Mouse (Mus musculus): Measurements from ENCODE around the gene Prps1.
"Not testable (repeated sequence)": the region's sequence is repeated elsewhere in the genome, so short reads cannot be mapped to it uniquely, and the experiment has no call there.

Prps1 gene

DNA sequence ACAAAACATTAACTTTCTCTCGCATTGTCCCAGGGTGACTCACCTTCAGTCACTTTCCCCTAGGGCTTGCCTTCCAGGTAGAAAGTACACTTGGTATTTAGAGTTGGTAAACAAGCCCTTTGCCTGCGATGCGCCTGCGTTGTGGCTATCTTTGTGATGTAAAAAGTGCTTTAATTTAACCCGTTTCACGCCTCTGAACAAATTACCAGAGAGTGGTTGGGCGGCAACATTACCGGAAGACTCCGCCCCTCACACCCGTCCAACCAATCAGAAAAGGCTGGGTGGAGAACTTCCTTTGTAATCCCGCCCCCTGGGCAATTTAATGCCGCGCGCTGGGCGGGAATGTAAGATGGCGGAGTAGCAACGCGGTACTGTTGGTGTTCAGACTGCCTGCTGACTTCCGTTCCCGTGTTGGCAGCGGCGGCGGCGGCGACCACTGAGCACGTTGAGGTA is at the start of gene Prps1:
TSS of gene Prps1 (plus strand) at position 335 of the 453 bp plus-strand sequence.
- DNase-seq = peak; percentile 89

DNA sequence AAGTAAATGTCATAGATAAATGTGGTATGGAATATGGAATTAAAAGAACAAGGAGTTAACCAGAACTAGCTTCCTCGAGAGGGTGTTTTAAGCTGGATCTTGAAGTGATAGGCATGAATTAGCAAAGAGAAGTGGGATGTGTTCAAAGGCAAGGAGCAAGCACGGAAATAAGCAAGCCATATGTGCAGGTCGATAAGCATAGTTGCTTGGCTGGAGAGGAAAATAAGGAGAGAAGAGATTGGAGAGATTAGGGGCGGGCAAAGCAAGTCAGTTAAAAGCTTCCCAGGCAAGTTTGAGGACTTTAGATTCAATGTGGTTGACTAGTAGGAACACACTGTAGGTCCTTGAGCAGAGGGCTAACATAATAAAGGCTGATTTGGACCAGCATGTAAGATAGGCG is 48.8 kb upstream of the Prps1 start:
- no peak for DNase-seq

DNA sequence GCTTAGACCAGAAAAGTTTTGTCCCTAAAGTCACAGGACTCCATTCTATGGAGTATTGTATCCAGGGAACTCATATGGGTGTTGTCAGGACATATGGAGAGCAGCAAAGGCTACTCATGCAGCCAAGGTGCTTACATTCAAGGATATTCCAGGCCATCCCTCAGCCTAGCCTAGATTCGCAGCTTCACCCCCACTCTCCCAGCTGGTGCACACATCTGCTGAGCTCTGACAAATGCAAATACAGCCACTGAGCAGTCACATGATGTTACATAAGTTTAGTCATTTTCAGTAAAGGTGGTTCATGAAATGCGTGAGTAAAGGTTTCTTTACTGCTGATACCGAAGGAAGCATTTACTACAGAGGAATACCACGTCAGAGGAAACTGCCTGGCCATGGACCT is 37.9 kb upstream of the Prps1 start:
- no peak for DNase-seq

DNA sequence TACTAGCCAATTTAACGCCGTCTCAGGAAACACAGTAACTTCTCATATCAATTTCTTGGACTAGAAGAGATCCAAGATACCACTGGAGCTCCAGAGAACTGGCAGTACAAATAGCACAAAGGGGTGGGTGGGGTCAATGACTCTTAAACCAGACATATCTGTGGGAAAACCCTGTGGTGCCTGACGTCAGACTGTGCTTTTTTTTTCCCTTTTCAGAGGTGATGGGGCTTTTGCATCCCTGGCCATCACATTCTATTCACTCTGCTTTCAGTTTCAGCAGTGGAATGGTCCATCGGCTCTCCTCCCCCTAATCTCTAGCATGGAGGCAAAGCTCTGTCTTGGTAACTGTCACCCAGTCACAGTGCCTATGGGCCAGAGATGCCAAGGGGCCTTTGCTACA is 29.3 kb upstream of the Prps1 start:
- DNase-seq = no peak

DNA sequence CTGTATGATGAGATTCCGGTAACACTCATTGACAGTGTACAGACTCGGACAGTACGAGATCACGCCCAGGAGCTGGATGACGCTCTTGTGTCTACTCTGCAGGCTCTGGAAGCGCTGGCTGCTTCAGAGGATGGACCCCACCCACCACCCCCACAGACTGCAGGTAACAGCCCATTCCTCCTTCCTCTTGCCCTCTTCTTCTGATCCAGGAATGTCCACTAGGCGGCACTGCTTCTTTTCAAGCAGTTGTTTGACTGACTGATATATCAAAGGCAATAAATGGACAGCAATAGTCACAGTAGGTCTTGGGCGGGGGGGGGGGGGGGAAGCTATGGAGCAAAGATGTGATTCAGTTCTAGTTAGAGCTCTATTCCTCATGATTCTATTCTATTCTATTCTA is 28.2 kb upstream of the Prps1 start:
- no peak for DNase-seq

DNA sequence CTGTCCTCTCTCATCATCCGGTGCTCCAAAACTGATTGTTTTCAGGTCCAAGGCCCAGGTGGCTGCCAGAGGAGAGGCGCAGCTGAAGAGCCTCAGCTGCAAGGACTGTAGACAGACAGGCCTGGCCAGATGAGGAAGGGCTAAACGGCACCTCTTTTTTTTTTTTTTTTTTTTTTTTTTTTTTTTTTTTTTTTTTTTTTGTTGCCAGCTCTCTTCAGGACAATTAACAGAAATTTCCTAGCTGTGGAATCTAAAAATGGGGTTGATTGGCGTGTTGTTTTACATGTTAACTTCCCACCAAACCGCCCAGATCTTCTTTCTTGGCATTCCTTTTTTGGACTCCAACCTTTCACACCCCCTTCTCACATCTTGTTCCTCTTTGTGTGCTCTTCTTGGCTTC is 26.4 kb upstream of the Prps1 start:
- no peak for DNase-seq

DNA sequence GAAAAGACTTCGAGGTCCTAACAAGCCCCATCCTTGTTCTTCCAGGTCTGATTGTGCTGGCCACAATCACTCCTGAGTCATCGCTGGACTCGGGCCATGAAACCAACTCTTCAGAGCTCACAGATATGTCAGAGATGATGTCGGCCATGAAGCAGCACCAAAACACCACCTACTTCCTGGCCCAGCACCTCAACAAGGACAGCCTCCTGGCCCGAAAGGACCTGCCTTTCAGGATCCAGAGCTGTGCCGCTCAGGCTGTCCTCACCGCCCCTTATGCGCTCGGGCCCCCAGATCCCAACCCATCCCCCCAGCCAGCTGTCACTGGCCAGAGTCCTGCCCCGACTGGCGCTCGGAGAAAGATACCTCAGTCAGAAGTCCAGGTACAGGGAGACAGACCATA is 25.9 kb upstream of the Prps1 start:
- DNase-seq = no peak

DNA sequence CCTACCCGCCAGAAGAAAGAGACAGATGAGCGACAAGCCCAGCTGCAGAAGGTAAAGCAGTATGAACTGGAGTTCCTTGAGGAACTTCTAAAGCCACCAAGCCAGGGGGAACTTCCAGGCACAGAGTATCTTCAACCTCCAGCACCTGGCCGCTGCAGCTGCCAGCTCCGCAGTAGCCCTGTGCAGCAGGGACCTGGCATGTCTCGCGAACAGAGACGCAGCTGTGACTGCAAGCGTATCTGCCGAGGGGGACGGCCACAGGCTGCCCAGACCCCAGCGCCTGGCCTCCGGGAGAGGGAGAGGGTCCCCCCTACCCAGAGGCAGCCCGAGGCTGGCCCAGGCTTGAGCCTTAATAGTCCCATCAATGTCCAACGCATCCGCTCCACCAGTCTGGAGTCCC is 24.4 kb upstream of the Prps1 start:
- no peak for DNase-seq

DNA sequence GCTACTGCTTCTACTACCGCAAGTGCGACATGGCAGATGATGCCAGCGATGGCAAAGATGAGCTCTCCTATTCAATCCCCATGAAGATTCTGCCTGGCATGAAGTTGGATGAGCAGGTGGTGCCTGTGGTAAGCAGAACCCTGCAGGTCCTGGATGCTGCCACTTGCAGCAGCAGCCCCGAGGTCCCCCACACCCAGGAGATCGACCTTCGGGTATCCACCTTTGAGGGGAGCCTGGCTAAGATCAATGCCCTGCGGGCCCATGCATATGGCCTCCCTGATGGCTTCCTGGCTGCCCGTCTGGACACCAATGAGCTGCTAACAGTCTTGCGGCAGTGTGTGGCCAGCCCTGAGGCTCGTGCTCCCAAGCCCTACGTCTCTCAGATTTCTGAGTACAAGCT is 23.6 kb upstream of the Prps1 start:
- DNase-seq = no peak

DNA sequence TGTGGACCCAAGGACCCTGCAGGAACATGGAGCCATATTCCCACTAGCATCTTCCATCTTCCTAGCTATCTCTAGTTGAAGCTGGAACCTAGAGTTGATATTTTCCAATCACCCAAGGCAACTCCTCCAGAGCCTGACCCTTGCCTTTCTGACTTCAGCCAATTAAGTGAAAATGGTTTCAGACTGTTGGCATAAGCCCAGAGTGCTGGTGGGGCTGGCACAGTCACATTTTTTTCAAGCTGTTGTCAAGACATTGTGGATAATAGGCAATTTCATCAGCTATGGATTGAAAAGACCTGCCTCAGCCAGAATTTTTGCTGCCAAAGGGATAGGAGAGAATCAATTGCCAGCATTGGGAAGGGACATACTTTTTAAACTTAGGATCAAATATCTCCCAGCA is 18.5 kb upstream of the Prps1 start:
- no peak for DNase-seq

DNA sequence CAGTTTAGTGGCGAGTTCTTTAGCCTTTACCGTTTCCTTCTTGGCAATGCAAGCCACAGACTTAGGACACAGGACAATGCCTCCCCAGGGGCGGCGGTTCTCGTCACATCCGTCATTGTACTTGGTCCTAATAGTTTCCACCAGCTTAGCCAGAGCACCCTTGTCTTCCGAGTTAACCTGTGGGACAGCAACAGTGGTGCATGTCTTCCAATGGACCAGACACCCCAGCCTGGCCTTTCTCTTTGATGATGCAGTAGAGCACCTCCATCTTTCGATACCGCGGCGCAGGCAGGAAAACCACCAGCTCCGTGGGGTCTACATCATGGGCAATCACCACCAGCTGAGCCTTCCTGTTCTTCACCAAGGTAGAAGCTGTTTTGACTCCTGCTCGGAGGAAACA is 10.9 kb upstream of the Prps1 start:
- DNase-seq = no peak

DNA sequence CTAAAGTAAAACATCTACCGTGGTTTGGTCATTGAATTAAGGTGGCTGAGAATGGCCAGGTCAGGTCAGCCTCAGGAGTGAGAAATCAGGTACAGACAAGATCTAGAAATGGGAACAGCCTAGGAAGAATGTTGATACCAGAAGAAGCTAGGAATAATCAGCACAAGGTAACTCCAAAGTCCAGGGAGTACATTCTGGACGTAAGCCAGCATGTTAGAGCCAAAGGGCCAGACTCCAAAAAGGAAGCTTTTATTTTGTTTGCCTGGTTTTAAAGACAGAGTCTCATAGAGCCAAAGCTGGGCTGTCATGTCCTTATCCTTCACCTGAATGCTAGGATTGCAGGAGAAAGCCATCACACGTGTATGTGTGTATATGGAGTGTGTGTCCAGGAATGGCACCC is 6.3 kb upstream of the Prps1 start:
- peak; percentile 37 for DNase-seq

DNA sequence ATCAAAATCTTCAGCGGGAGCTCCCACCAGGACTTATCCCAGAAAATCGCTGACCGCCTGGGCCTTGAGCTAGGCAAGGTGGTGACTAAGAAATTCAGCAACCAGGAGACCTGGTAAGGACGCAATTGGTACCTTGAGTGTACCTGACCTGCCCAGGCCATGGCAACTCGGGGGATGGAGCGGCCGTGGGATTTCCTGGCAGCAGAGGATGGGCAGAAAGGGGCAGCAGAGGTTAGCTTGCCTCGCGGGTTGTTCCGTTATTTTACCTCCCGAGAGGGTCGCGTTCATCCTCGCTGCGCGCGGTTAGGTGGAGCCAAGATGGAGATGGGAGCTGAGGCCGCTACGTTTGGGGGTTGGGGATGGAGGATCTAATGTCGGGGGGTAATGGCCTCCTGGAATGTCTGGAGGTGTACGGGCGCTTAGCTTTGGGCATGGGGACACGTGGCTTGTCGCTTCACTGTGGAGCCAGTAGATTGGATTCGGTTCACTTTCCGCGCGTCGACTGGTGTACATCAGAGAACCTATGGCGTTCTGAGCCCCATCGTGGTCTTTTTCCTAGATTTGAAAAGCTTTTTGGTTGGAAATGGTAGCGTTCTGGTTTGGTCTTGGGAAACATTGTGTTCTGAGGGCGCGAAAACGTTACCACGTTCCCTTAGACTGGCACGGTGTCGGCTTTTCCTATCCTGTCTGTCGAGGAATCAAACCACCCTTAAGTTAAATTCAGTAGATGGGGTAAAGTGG is 508 bp downstream of the Prps1 start:
- no peak for DNase-seq

DNA sequence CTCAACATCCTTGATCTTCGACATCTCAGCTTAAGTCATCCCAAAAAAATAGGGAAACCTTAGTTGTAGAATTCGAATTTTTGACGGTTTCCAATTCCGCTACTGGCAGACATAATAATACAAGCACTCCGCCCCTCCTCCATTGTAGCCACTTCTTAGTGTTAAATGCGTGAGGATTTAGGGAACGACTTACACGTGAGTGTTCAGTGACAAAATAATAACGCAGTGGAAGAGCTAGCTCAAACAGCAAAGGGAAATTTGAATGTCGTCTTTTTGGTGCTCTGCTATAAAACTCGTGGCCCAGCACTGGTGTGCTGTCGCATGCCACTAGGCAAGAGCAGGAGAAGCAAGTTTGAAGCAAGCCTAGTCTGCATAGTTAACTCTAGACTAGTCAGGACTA is 1.1 kb downstream of the Prps1 start:
- no peak for DNase-seq

DNA sequence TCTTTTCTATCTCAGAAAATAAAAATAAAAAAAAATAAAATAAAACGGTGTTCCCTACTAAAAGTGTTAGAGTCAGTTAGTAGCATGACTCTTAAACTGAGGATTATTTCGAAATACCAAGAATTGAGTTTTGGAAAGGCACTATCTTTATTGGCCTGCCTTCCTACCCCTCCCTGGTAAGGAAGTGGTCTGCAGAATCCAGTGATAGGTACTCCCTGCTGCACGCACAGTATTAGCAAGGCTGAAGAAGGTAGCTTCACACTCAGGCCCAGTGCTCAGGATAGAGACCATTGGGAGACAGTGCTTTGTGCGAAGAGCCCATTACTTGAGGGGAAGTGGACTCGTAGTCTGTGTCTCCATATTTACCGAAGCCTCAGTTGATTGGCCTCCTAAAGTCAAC is 21.8 kb downstream of the Prps1 start:
- DNase-seq = no peak

DNA sequence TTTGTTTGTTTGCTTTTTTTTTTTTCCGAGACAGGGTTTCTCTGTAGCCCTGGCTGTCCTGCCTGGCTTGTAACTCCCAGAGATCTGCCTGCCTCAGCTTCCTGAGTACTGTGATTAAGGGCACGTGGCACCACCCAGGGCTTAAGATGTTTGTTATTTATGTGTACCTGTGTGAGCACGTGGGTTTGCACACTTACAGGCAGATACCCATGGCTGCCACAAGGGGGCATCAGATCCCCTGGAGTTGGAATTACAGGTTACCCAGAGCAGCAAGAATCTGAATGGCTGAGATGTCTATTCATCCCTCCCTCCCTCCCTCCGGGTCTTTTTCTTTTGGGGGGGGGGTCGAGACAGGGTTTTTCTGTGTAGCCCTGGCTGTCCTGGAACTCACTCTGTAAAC is 22.8 kb downstream of the Prps1 start:
- peak; percentile 32 for DNase-seq

DNA sequence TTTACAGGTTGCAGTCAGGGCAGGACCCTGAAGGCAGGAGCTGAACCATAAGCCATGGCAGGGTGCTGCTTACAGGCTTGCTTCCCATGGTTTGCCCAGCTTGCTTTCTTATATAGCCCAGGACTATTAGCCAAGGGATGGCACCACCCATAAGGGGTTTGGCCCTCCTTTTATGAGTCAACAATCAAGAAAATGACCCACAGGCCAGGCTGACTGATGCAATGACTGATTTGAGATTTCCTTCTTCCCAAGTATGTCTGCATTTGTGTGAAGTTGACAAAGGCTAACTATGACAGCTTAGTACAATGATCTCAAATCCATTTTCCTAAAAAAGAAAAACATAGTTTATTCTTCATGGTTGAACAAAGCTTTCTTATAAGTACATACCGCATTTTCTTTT is 32.8 kb downstream of the Prps1 start:
- no peak for DNase-seq

DNA sequence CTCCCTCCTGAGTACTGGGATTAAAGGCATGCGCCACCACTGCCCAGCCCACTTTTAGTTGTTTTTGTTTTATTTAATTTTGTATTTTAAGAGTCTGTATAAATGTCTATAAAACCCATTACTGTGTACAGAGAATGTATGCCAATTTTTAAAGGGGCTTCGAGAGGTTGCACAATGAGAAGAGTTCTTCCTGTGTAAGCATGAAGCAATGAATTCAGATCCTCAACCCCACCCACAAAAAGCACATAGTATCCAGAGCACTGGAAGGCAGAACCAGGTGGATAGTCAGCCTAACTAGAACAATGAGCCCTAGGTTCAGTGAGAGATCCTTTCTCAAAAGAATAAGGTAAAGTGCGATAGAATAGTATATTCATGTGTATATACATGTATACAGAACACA is 33.8 kb downstream of the Prps1 start:
- no peak for DNase-seq

DNA sequence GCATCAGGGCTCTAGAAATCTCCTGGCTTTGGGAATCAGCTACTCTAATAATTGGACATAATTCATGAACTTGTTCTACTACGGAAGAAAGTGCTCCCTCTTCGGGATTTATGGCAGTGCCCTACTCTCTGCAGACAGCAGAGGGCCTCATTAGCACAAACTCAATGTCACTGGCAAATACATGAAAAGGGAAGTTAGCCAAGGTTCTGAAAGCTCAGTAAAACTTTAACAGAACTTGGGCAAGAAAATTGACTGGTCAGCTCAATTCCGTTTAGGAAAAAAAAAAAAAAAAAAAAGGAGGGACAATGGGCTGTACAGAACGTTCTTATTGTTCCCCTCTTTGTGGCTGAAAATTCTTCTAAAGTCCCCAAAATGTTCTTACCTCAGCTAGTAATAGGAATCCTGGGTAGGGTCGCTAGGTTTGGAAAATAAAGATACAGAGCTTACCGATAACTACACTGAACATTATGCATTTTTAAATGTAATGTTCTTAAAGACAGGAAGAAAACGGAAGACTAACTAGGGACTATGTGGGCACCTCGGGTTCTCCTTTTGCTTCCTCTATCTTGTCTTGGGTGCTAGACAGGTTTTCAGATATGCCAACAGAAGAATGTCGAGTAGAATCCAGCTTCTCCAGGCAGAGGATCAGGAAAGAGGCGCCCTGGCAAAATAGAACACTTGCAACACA is 35.6 kb downstream of the Prps1 start:
- peak; percentile 74 for DNase-seq

DNA sequence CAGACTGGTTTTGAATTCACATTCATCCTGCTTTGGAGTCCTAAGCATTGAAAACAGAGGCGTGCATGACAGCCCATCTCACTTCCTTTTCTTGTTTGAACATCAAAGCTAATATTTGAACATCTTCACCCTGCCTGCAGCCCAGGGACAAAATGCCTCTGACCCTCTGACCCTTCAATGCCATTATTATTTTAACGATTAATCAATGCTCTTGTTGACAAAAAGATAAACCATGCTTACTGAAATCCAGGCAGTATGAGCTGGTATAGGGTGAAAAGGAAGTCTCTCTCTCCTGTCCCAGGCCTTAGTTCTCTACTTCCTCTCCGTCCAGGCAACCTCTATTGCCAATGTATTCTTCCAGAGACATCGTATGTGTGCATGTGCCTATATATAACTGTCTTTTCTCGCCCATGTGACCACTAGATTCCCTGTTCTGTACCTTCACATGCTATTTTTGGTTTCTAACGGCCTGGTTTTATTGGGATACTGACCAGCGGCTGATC is 37.2 kb downstream of the Prps1 start:
- DNase-seq = no peak

DNA sequence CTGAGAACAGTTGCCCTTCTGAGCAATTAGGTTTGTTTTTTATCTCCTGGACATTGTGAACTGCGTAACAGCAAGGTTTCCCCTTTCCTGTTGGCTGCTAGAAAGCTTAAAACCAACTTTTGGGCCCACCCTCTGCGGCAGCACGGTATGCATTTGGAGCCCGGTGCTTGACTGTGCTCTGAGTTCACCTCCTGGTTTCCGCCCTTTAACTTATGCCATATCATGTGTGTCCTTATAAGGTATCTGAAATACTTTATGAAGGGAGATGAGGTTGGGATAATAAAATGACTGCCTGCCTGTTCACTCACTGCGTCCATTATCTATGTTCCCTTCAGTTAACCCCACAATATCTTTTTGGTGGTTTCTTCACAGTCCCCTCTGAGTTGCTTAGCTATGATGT is 37.8 kb downstream of the Prps1 start:
- DNase-seq = no peak

DNA sequence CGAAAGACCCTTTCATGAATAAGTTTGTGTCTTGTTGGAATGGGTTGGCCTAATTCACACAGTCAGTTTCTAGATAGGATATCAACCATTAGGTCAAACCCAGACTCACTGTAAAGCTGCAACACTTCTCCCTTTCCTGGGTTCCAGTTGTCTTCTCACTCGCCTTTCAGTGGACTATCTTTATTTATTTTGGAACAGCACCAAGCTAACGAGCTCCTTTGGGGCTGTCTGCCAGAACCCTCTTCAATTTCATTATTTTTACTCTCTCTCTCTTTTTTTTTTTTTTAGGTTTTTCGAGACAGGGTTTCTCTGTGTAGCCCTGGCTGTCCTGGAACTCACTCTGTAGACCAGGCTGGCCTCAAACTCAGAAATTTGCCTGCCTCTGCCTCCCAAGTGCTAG is 42.0 kb downstream of the Prps1 start:
- not testable (repeated sequence) for DNase-seq

DNA sequence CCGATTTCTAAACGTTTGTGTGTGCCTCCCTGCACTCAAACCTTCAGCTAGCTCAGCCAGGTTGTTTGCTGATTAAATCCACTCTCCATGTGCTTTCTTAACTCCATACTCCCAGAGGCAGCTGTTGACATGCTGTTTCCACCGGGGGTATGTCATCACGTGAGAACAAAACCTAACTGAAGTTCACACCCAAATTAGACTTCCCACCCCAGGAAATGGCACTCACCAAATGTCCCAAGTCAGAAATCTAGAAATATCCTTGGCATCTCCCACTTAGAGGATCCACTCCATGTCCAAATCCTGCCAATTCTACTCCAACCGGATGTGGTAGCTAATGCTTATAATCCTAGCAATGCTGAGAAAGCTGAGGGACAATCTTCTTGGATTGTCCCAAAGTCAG is 43.9 kb downstream of the Prps1 start:
- DNase-seq = no peak

Data from kidney, postnatal 14 days (tissue).